Mouse (Mus musculus): ENCODE measurements around the gene Fv1. TPM values are rescaled to one million over a fixed set of nuclear protein-coding genes. Genes with fewer than 3 reads are reported as not detected.

Fv1 gene
- polyA plus RNA-seq, 1 experiment from 2014 or later = 16.7 TPM

DNA sequence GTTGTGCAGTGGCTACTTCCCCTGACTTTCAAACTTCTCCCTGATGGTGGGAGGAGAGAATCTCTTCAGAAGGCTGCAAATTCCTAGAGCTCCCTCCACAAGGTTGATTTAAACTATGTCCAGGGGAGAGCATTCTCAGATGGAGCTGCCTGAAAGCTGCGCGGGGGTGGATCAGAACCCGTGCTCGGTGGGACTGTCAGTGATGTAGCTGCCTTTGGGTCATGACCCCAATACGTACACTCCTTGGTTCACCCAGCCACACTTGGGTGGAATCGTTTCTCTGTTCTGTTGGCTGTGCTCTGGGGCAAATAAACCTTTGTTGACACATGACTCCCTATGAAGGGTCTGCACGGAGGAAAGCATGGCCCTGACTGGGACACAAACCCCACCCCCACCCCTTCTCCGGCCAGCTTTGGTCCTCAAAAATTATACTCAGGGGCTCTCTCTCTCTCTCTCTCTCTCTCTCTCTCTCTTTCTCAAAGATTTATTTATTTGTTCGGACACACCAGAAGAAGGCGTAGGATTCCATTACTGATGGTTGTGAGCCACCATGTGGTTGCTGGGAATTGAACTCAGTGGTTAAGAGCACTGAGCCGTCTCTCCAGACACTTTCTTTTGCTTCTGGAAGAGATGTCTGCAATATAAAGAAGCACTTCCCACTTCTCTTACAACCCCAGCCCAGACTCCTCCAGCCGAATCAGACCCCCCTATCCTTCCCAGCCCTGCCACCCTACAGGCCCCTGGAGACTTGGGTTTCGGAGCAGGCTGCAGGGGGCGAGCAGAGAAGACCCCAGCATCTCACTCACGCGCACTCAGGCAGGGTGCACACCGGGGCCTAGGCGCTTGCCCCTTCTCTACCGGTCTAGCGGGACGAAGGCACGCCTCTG is 973 bp upstream of the Fv1 start:
- peak overlapping the region; percentile 95 for H3K4me3 ChIP-seq
- peaks cover 28% of the 10 kb centered on the region for H3K4me1 ChIP-seq
- 0 out of 2 replicates have a peak, but pooled peaks cover 5% of the 10 kb centered on the region for H3K9me3 ChIP-seq (replicated peaks)
- WGBS = 12% methylated on average over 22 of the region's 22 CpGs
- no peaks in the 10 kb centered on the region for H3K27me3 ChIP-seq (ENCODE audit: low read depth, poor library complexity, severe bottlenecking)
- H3K36me3 ChIP-seq = peaks cover 66% of the 10 kb centered on the region
- DNase-seq (ENCODE audit: low spot score) = no peak
- peak overlapping the region; percentile 93 for H3K27ac ChIP-seq (replicated peaks)

DNA sequence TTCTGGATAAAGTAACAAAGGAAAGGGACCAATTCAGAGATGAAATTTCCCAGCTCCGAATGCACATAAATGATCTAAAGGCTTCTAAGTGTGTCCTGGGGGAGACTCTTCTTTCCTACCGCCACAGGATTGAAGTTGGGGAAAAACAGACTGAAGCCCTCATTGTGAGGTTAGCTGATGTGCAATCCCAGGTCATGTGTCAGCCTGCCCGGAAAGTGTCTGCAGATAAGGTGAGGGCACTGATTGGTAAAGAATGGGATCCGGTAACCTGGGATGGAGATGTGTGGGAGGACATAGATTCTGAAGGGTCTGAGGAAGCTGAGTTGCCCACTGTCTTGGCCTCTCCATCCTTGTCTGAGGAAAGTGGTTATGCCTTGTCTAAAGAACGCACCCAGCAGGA is 459 bp downstream of the Fv1 start:
- Histone ChIP-seq H3K4me3 (peak overlapping the region; percentile 95), H3K9me3 (replicated peaks) (0 out of 2 replicates have a peak, but pooled peaks cover 5% of the 10 kb centered on the region), H3K36me3 (peaks cover 66% of the 10 kb centered on the region), H3K27ac (replicated peaks) (peak overlapping the region; percentile 87), H3K27me3 (ENCODE audit: low read depth, poor library complexity, severe bottlenecking) (no peaks in the 10 kb centered on the region), H3K4me1 (peaks cover 28% of the 10 kb centered on the region)
- peak; percentile 23 for DNase-seq (ENCODE audit: low spot score)
- WGBS = 12% methylated on average over 5 of the region's 5 CpGs

DNA sequence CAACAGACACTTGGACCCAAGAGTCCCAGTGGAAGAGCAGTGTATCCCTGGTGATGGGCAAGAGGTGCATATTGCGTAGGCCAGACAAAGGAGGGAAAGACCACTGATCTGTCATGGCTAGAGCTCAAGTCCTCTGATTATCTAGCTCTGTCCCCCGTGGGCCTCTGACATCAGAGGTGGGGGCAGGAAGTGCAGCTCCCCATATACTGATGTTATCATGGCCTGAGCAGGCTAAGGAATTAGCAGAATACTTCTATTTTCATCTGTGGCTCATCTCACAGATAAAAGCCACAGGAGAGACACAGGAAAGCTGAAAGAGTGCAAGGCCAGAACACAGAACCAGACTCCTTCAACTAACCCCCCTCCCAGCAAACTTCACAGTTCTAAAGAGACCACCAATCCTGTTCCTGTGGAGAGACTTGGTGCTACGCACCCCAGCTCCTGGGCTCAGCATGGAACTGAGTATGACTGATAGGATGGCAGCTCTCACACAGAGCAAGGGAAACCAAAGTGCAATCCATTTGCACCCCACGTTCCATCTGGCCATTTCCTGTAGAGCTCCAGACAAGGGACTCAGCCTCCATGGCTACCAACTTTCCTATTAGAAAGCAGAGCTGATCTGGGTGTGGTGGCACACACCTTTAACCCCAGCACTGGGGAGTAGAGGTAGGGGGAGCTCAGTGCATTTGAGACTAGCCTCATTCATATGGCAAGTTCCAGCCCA is 7.2 kb downstream of the Fv1 start:
- H3K36me3 ChIP-seq = peaks cover 99% of the 10 kb centered on the region

DNA sequence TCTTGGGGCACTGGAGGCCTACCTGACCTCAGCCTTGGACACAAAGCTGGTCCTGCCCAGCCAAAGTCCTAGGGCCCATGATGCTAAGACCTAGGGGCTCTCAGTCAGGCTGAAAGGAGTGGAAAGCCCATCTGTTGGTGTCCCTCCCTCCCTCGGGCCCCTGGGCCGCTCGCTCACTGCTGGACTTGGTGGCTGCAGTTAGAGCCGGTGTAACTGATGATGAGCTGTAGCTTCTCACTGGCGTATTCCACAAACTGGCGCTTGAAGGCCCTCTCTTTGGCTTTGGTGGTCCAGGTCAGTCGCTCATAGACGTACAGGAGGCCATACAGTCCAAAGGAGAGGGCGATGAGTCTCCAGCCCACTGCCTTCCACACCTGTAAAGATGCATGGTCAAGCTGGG is 9.8 kb downstream of the Fv1 start:
- Histone ChIP-seq H3K27ac (replicated peaks) (no peak overlapping the region), H3K9me3 (replicated peaks) (no peaks in the 10 kb centered on the region), H3K4me3 (no peak overlapping the region), H3K4me1 (0 out of 2 replicates have a peak, but pooled peaks cover 4% of the 10 kb centered on the region), H3K27me3 (ENCODE audit: low read depth, poor library complexity, severe bottlenecking) (no peaks in the 10 kb centered on the region), H3K36me3 (peaks cover 99% of the 10 kb centered on the region)
- no peak for DNase-seq (ENCODE audit: low spot score)
- 91% methylated on average over 9 of the region's 9 CpGs for WGBS

More for the DNA sequence above, 7.2 kb downstream of the Fv1 start:
- 96% methylated on average over 4 of the region's 4 CpGs for WGBS
- no peak overlapping the region for H3K4me3 ChIP-seq
- H3K27ac ChIP-seq (replicated peaks) = no peak overlapping the region
- H3K9me3 ChIP-seq (replicated peaks) = 0 out of 2 replicates have a peak, but pooled peaks cover 4% of the 10 kb centered on the region
- H3K4me1 ChIP-seq = 0 out of 2 replicates have a peak, but pooled peaks cover 4% of the 10 kb centered on the region
- no peak for DNase-seq (ENCODE audit: low spot score)
- no peaks in the 10 kb centered on the region for H3K27me3 ChIP-seq (ENCODE audit: low read depth, poor library complexity, severe bottlenecking)

DNA sequence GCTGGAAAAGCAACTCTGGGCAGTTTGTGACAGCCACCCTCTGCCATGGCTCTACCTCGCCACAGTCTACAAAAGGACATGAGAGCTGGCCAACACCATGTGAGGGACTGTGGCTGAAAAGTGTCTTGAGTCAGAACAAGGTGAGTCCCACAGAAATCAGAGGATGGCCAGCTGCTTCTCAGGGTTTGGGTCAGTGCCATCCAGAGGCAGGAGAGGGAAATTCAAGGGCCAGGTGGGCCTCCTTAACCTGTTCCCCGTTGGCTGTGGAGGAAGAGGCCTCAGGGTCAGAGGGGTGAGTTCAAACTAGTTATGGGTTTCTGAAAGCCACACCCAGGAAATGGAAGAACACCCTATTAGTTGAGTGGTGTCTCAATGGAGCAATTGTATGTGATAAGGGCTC is 10.7 kb downstream of the Fv1 start:
- no peak for DNase-seq (ENCODE audit: low spot score)
- Histone ChIP-seq H3K36me3 (peaks cover 98% of the 10 kb centered on the region), H3K27ac (replicated peaks) (no peak overlapping the region), H3K4me3 (no peak overlapping the region), H3K9me3 (replicated peaks) (no peaks in the 10 kb centered on the region), H3K4me1 (0 out of 2 replicates have a peak, but pooled peaks cover 4% of the 10 kb centered on the region), H3K27me3 (ENCODE audit: low read depth, poor library complexity, severe bottlenecking) (no peaks in the 10 kb centered on the region)
- WGBS = 88% methylated on average over 2 of the region's 2 CpGs

DNA sequence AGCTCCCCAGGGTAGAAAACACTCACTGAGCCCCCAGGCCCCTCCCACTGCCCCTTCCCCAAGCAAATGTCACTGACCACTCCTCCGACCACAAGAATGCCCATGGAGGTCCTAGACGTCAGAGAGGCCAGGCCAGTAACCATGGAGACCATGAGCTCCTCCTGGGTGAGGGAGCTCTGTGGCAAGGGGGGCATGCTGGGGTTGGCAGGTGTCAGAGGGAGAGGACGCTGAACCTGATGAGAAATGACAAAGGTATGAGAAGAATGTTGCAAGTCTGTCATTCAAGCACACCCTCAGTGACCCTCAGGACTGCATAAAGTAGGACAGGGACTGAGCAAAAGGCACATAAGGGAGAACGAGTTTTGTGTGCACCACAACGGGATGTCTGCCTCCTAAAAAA is 11.1 kb downstream of the Fv1 start:
- Histone ChIP-seq H3K27me3 (ENCODE audit: low read depth, poor library complexity, severe bottlenecking) (no peaks in the 10 kb centered on the region), H3K4me1 (0 out of 2 replicates have a peak, but pooled peaks cover 4% of the 10 kb centered on the region), H3K36me3 (peaks cover 98% of the 10 kb centered on the region), H3K9me3 (replicated peaks) (no peaks in the 10 kb centered on the region), H3K4me3 (no peak overlapping the region), H3K27ac (replicated peaks) (no peak overlapping the region)
- DNase-seq (ENCODE audit: low spot score) = no peak
- WGBS = 66% methylated on average over 5 of the region's 5 CpGs

DNA sequence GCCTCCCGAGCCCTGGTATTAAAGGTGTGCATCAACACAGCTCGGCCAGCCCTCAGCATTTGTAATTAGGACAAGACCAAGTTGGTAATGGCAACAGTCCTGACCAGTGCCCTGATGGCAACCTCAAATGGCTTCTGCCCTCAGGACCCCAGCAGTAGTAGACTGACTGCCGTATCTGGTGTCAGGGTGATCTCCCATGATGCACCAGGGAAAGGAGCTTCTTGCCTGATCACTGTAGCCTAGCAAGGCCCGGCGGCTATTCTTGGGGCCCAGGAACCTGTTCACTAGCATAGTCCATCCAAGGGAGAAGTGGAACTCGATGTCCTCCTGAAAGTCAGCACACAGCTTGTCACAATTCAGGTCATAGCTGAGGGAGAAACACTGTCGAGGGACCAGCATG is 13.0 kb downstream of the Fv1 start:
- no peak for DNase-seq (ENCODE audit: low spot score)
- peaks cover 98% of the 10 kb centered on the region for H3K36me3 ChIP-seq
- 96% methylated on average over 7 of the region's 7 CpGs for WGBS
- 0 out of 2 replicates have a peak, but pooled peaks cover 4% of the 10 kb centered on the region for H3K4me1 ChIP-seq
- no peaks in the 10 kb centered on the region for H3K27me3 ChIP-seq (ENCODE audit: low read depth, poor library complexity, severe bottlenecking)
- H3K27ac ChIP-seq (replicated peaks) = no peak overlapping the region
- H3K9me3 ChIP-seq (replicated peaks) = no peaks in the 10 kb centered on the region; the same call in 1 of the 2 replicates
- H3K4me3 ChIP-seq = no peak overlapping the region

DNA sequence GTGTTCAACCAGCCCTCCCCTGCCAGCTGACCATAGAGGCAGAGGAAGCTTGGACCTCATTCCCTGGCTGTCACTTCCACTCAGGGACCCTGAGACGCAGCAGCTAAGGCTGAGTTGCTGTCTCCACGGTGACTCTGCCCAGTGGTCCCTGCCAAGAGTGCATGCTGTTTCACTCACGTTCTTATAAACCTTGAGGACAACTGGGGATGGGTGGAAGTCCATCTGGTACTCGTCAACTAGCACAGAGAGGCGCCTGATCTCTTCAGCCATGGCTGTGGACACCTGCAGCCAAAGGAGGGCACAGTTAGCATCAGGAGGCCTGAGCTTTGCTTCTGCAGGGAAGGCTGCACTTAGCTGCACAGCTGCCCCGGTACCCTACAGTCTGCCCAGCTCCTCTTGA is 14.3 kb downstream of the Fv1 start:
- no peaks in the 10 kb centered on the region; the same call in 1 of the 2 replicates for H3K9me3 ChIP-seq (replicated peaks)
- H3K27me3 ChIP-seq (ENCODE audit: low read depth, poor library complexity, severe bottlenecking) = no peaks in the 10 kb centered on the region
- 86% methylated on average over 6 of the region's 6 CpGs for WGBS
- H3K4me3 ChIP-seq = no peak overlapping the region
- no peak for DNase-seq (ENCODE audit: low spot score)
- no peak overlapping the region for H3K27ac ChIP-seq (replicated peaks)
- H3K36me3 ChIP-seq = peaks cover 98% of the 10 kb centered on the region
- 0 out of 2 replicates have a peak, but pooled peaks cover 4% of the 10 kb centered on the region for H3K4me1 ChIP-seq

DNA sequence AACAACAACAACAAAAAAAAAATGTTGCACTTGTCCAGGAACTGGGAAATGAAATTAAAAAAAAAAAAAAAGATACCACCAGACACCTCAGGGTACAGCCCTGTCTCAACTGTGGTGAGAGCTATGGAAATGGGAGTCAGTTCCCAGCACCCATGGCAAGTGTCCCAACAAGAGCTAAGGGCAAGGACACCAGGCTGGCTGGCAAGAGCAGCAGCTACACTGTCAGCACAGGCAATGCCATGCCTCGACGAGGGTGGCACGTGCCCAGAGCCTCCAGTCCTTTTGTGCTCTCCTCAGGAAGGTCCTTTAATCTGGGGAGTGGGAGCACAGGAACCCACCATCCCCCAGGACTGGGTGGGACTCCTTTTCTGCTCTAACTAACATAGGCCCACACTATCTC is 15.4 kb downstream of the Fv1 start:
- Histone ChIP-seq H3K27me3 (ENCODE audit: low read depth, poor library complexity, severe bottlenecking) (no peaks in the 10 kb centered on the region), H3K4me1 (0 out of 2 replicates have a peak, but pooled peaks cover 4% of the 10 kb centered on the region), H3K36me3 (peaks cover 98% of the 10 kb centered on the region), H3K9me3 (replicated peaks) (no peaks in the 10 kb centered on the region; the same call in 1 of the 2 replicates), H3K4me3 (no peak overlapping the region), H3K27ac (replicated peaks) (no peak overlapping the region)
- DNase-seq (ENCODE audit: low spot score) = no peak
- 86% methylated on average over 3 of the region's 3 CpGs for WGBS

DNA sequence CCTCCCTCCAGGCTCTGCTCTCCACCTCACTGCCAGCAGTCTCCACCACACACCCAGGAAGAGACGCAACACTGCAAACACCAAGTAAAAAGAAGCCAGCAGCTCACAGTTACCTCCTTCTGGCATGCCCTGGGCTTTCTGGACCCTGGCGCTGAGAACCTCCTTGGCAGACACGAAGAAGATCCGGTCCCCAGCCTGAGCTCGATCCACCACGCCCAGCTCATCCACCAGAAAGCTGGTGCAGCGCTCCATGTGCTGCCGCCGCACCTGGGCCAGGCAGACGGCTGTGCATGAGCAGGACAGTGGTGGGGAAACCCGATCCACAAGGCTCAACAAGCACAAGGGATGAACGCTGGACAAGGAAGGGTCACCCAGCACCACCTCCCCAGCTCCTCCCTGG is 17.4 kb downstream of the Fv1 start:
- 92% methylated on average over 12 of the region's 12 CpGs for WGBS
- Histone ChIP-seq H3K36me3 (peaks cover 95% of the 10 kb centered on the region), H3K27ac (replicated peaks) (no peak overlapping the region)

DNA sequence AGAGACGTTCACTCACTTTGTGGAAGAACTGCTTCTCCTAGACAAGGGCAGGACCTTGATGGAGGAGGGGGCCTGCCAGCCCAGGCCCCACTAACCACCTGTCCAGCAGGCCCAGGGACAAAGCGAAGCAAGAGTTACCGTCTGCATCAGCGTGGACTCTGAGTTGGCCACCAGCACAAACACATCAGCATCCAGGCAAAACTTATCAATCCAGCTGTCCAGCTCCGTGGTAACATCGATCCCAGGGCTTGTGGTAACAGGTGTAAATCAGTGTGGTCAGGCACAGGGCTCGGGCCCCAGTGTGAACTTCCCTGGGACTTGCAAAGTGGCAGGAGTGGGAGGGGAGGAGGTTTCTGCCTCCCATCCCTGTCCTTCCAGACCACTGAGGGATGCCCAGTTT is 18.5 kb downstream of the Fv1 start:
- no peaks in the 10 kb centered on the region for H3K4me1 ChIP-seq
- H3K9me3 ChIP-seq (replicated peaks) = no peaks in the 10 kb centered on the region; the same call in 1 of the 2 replicates
- DNase-seq (ENCODE audit: low spot score) = no peak
- peaks cover 95% of the 10 kb centered on the region for H3K36me3 ChIP-seq
- no peaks in the 10 kb centered on the region for H3K27me3 ChIP-seq (ENCODE audit: low read depth, poor library complexity, severe bottlenecking)
- WGBS = 94% methylated on average over 7 of the region's 7 CpGs
- no peak overlapping the region for H3K27ac ChIP-seq (replicated peaks)
- H3K4me3 ChIP-seq = no peak overlapping the region

More for the DNA sequence above, 17.4 kb downstream of the Fv1 start:
- H3K9me3 ChIP-seq (replicated peaks) = no peaks in the 10 kb centered on the region; the same call in 1 of the 2 replicates
- no peak for DNase-seq (ENCODE audit: low spot score)
- no peaks in the 10 kb centered on the region for H3K4me1 ChIP-seq
- no peak overlapping the region for H3K4me3 ChIP-seq
- no peaks in the 10 kb centered on the region for H3K27me3 ChIP-seq (ENCODE audit: low read depth, poor library complexity, severe bottlenecking)

DNA sequence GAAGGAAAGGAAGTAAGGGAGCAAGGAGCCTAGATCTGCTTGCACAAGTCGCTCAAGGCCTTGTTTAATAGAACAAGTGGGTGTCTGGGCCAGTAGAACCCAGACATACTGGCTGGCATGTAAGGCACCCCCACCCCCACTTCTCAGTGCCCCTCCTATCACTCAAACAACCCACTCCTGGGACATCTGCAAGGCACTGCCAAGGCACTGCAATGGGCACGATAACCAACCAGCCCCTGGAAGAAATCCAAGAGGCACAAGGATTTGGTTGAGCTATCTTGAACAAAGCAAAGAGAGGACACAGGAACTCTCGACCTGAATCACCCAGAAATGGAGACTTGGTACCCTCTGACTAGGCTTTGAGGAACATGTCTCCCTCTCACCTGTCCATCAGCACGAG is 19.5 kb downstream of the Fv1 start:
- no peak overlapping the region for H3K27ac ChIP-seq (replicated peaks)
- no peaks in the 10 kb centered on the region for H3K27me3 ChIP-seq (ENCODE audit: low read depth, poor library complexity, severe bottlenecking)
- peaks cover 95% of the 10 kb centered on the region for H3K36me3 ChIP-seq
- 88% methylated on average over 4 of the region's 4 CpGs for WGBS
- no peak overlapping the region for H3K4me3 ChIP-seq
- no peak for DNase-seq (ENCODE audit: low spot score)
- H3K4me1 ChIP-seq = no peaks in the 10 kb centered on the region
- H3K9me3 ChIP-seq (replicated peaks) = no peaks in the 10 kb centered on the region; the same call in 1 of the 2 replicates
